Mouse (Mus musculus) kidney, postnatal 0 days (tissue): Measurements from ENCODE around the gene 2610001J05Rik. TPM values are rescaled to one million over a fixed set of nuclear protein-coding genes. Genes with fewer than 3 reads are reported as not detected.
A peak's percentile ranks its signal among the peaks of the same experiment; 100 is the strongest.

Experiments
- ATAC-seq: fragments of 200-750 bp; cut with Nextera tagmentation; replicated peaks from 2 replicates; pipeline ENCODE4 v1.8.0; 2017; ENCODE audit warnings: low read depth, moderate number of reproducible peaks, moderate TSS enrichment, moderate library complexity; ENCODE audit not compliant: low FRiP score
- DNase-seq: peaks from one replicate; pipeline ENCODE4 v3.0.0-alpha.2; 2016; ENCODE audit warnings: low spot score
- H3K27ac ChIP-seq: fragments of 300-500 bp; sonication (generic); 2 replicates; pipeline ENCODE4 v1.5.1; 2014; ENCODE audit warnings: mild to moderate bottlenecking
- H3K27me3 ChIP-seq: fragments of 300-500 bp; sonication (generic); 2 replicates; pipeline ENCODE4 v1.6.1; 2014; ENCODE audit warnings: low read length, mixed read lengths; ENCODE audit not compliant: insufficient read depth
- H3K36me3 ChIP-seq: fragments of 300-500 bp; sonication (generic); 2 replicates; pipeline ENCODE4 v1.6.1; 2014; ENCODE audit warnings: low read length, mixed read lengths; ENCODE audit not compliant: insufficient read depth
- H3K4me1 ChIP-seq: fragments of 300-500 bp; sonication (generic); replicated peaks from 2 replicates; pipeline ENCODE4 v1.6.1; 2014; ENCODE audit warnings: antibody characterized with exemption, low read length, mixed read lengths; ENCODE audit not compliant: insufficient read depth
- H3K4me2 ChIP-seq: fragments of 300-500 bp; sonication (generic); 2 replicates; pipeline ENCODE4 v1.6.1; 2014; ENCODE audit warnings: mild to moderate bottlenecking, low read length, moderate library complexity, mixed read lengths
- H3K4me3 ChIP-seq: fragments of 300-500 bp; sonication (generic); replicated peaks from 2 replicates; pipeline ENCODE4 v1.5.1; 2014; ENCODE audit warnings: low read depth, low read length
- H3K9ac ChIP-seq: fragments of 300-500 bp; sonication (generic); 2 replicates; pipeline ENCODE4 v1.6.1; 2014; ENCODE audit warnings: low read depth, low read length
- H3K9me3 ChIP-seq: fragments of 300-500 bp; sonication (generic); replicated peaks from 2 replicates; pipeline ENCODE4 v1.6.1; 2016; ENCODE audit warnings: low read length, inconsistent platforms, mixed read lengths
- CTCF ChIP-seq: IDR thresholded peaks from 2 replicates; pipeline ENCODE4 v1.5.1; 2016; ENCODE audit warnings: antibody characterized with exemption, low read depth, mild to moderate bottlenecking, moderate library complexity
- WGBS: fragments of 180-500 bp; shearing (Covaris S2); extraction: QIAGEN DNeasy Blood & Tissue Kit; methylation state at CpG from one replicate; pipeline ENCODE4 v1.1.7; 2014; 5-methylcytosine and 5-hydroxymethylcytosine counted together
- polyA plus RNA-seq: library from polyadenylated mRNA; unstranded; fragments of >200 nt; fragmentation: Nextera tagmentation; extraction: Ambion mirVana; gene quantifications from 2 replicates; pipeline ENCODE4 v1.2.1, GENCODE M21; 2015

Gene 2610001J05Rik
- polyA plus RNA-seq, 1 experiment from 2014 or later, result 112 TPM

- peak; percentile 9 for DNase-seq
- no peak overlapping the region for H3K9ac ChIP-seq
- H3K4me3 ChIP-seq, result no peak overlapping the region
- no peak for TF ChIP-seq CTCF
- no peaks in the 10 kb centered on the region for H3K4me1 ChIP-seq
- no peak overlapping the region for H3K27ac ChIP-seq
- H3K4me2 ChIP-seq, result no peak overlapping the region
- no peaks in the 10 kb centered on the region for H3K36me3 ChIP-seq
- 62% methylated on average over 17 of the region's 17 CpGs for WGBS
- no peak; the same call in 1 of the 2 replicates for ATAC-seq
- no peaks in the 10 kb centered on the region for H3K27me3 ChIP-seq
- H3K9me3 ChIP-seq, result no peaks in the 10 kb centered on the region
These were observed 35.3 kb downstream of the 2610001J05Rik start for GRCm38 (mm10) chr6:13835720-13836665.

DNA sequence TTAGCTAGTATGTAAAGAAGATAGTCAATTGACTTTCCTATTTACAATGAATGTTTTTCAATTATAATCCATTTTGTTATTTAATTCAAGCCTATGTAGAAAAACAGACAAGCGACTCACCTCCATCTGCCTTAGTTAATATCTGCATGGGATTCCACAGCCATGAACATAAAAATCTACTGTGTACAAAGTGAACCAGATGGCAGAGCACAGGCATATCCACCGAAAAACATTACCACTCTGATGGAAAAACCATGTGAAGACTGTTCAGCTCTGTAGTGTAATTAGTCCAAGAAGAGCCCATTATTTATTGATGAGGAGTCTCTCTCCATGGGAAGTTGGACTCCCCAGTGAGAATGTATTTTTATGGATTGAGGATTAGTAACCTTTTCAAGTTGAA, 38.5 kb downstream of the 2610001J05Rik start:
- no peaks in the 10 kb centered on the region for H3K27me3 ChIP-seq
- no peak for TF ChIP-seq CTCF
- no peaks in the 10 kb centered on the region for H3K36me3 ChIP-seq
- no peak overlapping the region for H3K9ac ChIP-seq
- no peak overlapping the region for H3K27ac ChIP-seq
- DNase-seq (no peak), ATAC-seq (no peak)
- no peaks in the 10 kb centered on the region for H3K9me3 ChIP-seq
- H3K4me1 ChIP-seq, result no peaks in the 10 kb centered on the region
- H3K4me2 ChIP-seq, result no peak overlapping the region
- WGBS, result 78% methylated on average over 2 of the region's 2 CpGs
- H3K4me3 ChIP-seq, result no peak overlapping the region

DNA sequence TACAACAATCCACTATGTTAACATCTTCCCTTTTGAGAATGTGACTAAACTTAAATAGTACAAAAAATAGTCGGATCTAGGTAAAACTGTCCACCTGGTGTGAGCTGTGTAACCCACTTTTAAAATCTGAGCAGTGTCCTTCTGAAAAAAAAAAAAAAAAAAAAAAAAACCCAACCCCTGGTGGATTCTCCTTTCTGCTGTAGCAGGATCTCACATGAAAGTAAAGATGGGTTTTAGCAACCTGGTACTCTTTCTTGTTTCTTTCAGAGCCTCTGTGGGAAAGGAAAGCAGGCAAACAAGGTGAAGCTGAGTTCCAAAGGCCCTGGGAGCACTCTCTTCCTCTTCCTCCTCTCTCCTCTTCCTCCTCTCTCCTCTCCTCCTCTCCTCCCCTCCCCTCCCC, 42.4 kb downstream of the 2610001J05Rik start:
- ATAC-seq (no peak), DNase-seq (no peak)
- no peak for TF ChIP-seq CTCF
- 72% methylated on average over 1 of the region's 1 CpGs for WGBS
- H3K27ac ChIP-seq, result no peak overlapping the region
- no peaks in the 10 kb centered on the region for H3K9me3 ChIP-seq
- H3K36me3 ChIP-seq, result no peaks in the 10 kb centered on the region
- H3K4me2 ChIP-seq, result no peak overlapping the region
- H3K4me1 ChIP-seq, result no peaks in the 10 kb centered on the region
- no peaks in the 10 kb centered on the region for H3K27me3 ChIP-seq
- no peak overlapping the region for H3K9ac ChIP-seq
- H3K4me3 ChIP-seq, result no peak overlapping the region

Other genes starting within 250 kb of the 2610001J05Rik start
- gene Bmt2, start 193.6 kb downstream of the 2610001J05Rik start, polyA plus RNA-seq, result 9.6 and 11.1 TPM in 2 replicates
- gene Gpr85, start 31.6 kb downstream of the 2610001J05Rik start, polyA plus RNA-seq, result 0.66 and 0.75 TPM in 2 replicates